Mouse (Mus musculus): ENCODE data around the gene Rnf207.

Rnf207 gene

GRCm38 (mm10) chr4:152270599-152270998 lies 48.2 kb downstream of the Rnf207 start:
- DNase-seq = no peak

- DNase-seq = no peak
Observed at GRCm38 (mm10) chr4:152269967-152270366, 48.8 kb downstream of the Rnf207 start.

- DNase-seq = no peak
Observed at GRCm38 (mm10) chr4:152267748-152268369, 50.9 kb downstream of the Rnf207 start.

- DNase-seq = no peak
Observed at GRCm38 (mm10) chr4:152266236-152266895, 52.4 kb downstream of the Rnf207 start.

GRCm38 (mm10) chr4:152265791-152266190 lies 53.0 kb downstream of the Rnf207 start:
- no peak for DNase-seq

- no peak for DNase-seq
Observed at GRCm38 (mm10) chr4:152264867-152265568, 53.8 kb downstream of the Rnf207 start.

- DNase-seq = no peak
Observed at GRCm38 (mm10) chr4:152264177-152264530, 54.6 kb downstream of the Rnf207 start.

- DNase-seq = no peak
Observed at GRCm38 (mm10) chr4:152263512-152264176, 55.1 kb downstream of the Rnf207 start.

GRCm38 (mm10) chr4:152263089-152263488 lies 55.7 kb downstream of the Rnf207 start:
- no peak for DNase-seq

GRCm38 (mm10) chr4:152262187-152262586 lies 56.6 kb downstream of the Rnf207 start:
- DNase-seq = no peak

- DNase-seq = no peak
Observed at GRCm38 (mm10) chr4:152260451-152260850, 58.3 kb downstream of the Rnf207 start.

- DNase-seq = no peak
Observed at GRCm38 (mm10) chr4:152257070-152257469, 61.7 kb downstream of the Rnf207 start.

Measured in thymus, postnatal 36 days (tissue).